In genomic region chrX:144523239-144523638, GRCm38 (mm10) we compare ENCODE assay signal across 23 mouse cellular contexts.
"Had no signal": no experiment of that assay in that cellular context is flagged by ENCODE, and none has a peak within 500 bp of the region (broad histone marks: within the 10 kb centered on the region; RNA-seq: fewer than 3 reads in every experiment).

No protein-coding gene starts in this region.

- H3K9me3 ChIP-seq: heart, embryonic 10.5 days; heart, embryonic 12.5 days; hindbrain, embryonic 10.5 days; hindbrain, embryonic 12.5 days; kidney, embryonic 15.5 days; limb, embryonic 13.5 days; limb, embryonic 15.5 days had no signal

- H3K4me1 ChIP-seq: heart, embryonic 10.5 days; heart, embryonic 12.5 days; hindbrain, embryonic 10.5 days; hindbrain, embryonic 12.5 days; kidney, embryonic 15.5 days; limb, embryonic 13.5 days; limb, embryonic 15.5 days had no signal

- H3K27me3 ChIP-seq: heart, embryonic 12.5 days; hindbrain, embryonic 12.5 days; limb, embryonic 15.5 days had no signal

- H3K4me2 ChIP-seq: heart, embryonic 12.5 days; hindbrain, embryonic 12.5 days; hindbrain, embryonic 14.5 days; kidney, embryonic 15.5 days; limb, embryonic 13.5 days; limb, embryonic 15.5 days; liver, embryonic 11.5 days had no signal

- H3K9ac ChIP-seq: forebrain, postnatal 0 days; heart, embryonic 12.5 days; hindbrain, embryonic 12.5 days; hindbrain, embryonic 14.5 days; kidney, embryonic 15.5 days; limb, embryonic 13.5 days; limb, embryonic 15.5 days; liver, embryonic 14.5 days had no signal

- H3K27ac ChIP-seq: heart, embryonic 10.5 days; hindbrain, embryonic 10.5 days; hindbrain, embryonic 12.5 days; hindbrain, embryonic 14.5 days; kidney, embryonic 15.5 days; kidney, postnatal 0 days; layer of hippocampus, adult 2 months; limb, embryonic 13.5 days; limb, embryonic 15.5 days; liver, embryonic 14.5 days had no signal

- ATAC-seq: forebrain, postnatal 0 days; hindbrain, embryonic 16.5 days had no signal

- H3K4me3 ChIP-seq: heart, embryonic 10.5 days; heart, embryonic 12.5 days; hindbrain, embryonic 10.5 days; hindbrain, embryonic 12.5 days; kidney, embryonic 15.5 days; layer of hippocampus, adult 2 months; limb, embryonic 13.5 days; limb, embryonic 15.5 days had no signal

- H3K36me3 ChIP-seq: heart, embryonic 10.5 days; heart, embryonic 12.5 days; hindbrain, embryonic 10.5 days; hindbrain, embryonic 12.5 days; kidney, embryonic 15.5 days; limb, embryonic 13.5 days; limb, embryonic 15.5 days had no signal

- DNase-seq: forebrain, postnatal 0 days; gastrocnemius, postnatal 25 days; heart, adult 18-20 months; heart, postnatal 10 days; heart, postnatal 4 days; kidney, adult 18-20 months; kidney, adult 9 months; kidney, postnatal 25 days; kidney, postnatal 4 days; left cerebral cortex, postnatal 4 days had no signal
